Mouse (Mus musculus) E14TG2a.4 (cell line): ENCODE measurements around the gene Glis3.

Experiments used
- H3K27me3 ChIP-seq: 2 replicates; pipeline ENCODE4 v1.6.1; 2014; ENCODE audit warnings: low read length, control low read depth; ENCODE audit not compliant: insufficient read depth
- H3K36me3 ChIP-seq: 2 replicates; pipeline ENCODE4 v1.6.1; 2014; ENCODE audit warnings: low read length, control low read depth; ENCODE audit not compliant: insufficient read depth
- H3K4me1 ChIP-seq: replicated peaks from 2 replicates; pipeline ENCODE4 v1.6.1; 2014; ENCODE audit warnings: low read depth, low read length, control low read depth
- H3K4me3 ChIP-seq: replicated peaks from 2 replicates; pipeline ENCODE4 v1.5.1; 2014; ENCODE audit warnings: mild to moderate bottlenecking, low read length
- H3K9me3 ChIP-seq: 2 replicates; pipeline ENCODE4 v1.6.1; 2014; ENCODE audit warnings: low read length, control low read depth
- CTCF ChIP-seq: conservative IDR thresholded peaks from 2 replicates; pipeline ENCODE4 v1.5.1; 2014; ENCODE audit warnings: low read length
- NANOG ChIP-seq: IDR thresholded peaks from 2 replicates; pipeline ENCODE4 v1.6.1; 2014; ENCODE audit warnings: borderline replicate concordance, low read length, mixed read lengths
- POU5F1 ChIP-seq: IDR thresholded peaks from 2 replicates; pipeline ENCODE4 v1.6.1; 2014; ENCODE audit warnings: low read length, borderline replicate concordance

Glis3 gene

GRCm38 (mm10) chr19:28258480-28258879 lies 421.4 kb downstream of the Glis3 start:
- Histone ChIP-seq H3K4me3 (no peak overlapping the region), H3K9me3 (no peaks in the 10 kb centered on the region), H3K36me3 (no peaks in the 10 kb centered on the region), H3K4me1 (0 out of 2 replicates have a peak, but pooled peaks cover 5% of the 10 kb centered on the region), H3K27me3 (0 out of 2 replicates have a peak, but pooled peaks cover 4% of the 10 kb centered on the region)
- TF ChIP-seq POU5F1 (no peak), CTCF (no peak), NANOG (no peak)

- no peaks in the 10 kb centered on the region for H3K9me3 ChIP-seq
- H3K4me1 ChIP-seq = no peaks in the 10 kb centered on the region
- no peak overlapping the region for H3K4me3 ChIP-seq
- H3K27me3 ChIP-seq = no peaks in the 10 kb centered on the region
- H3K36me3 ChIP-seq = no peaks in the 10 kb centered on the region
- TF ChIP-seq POU5F1 (no peak), NANOG (no peak), CTCF (no peak)
Observed at GRCm38 (mm10) chr19:28247345-28247744, 432.5 kb downstream of the Glis3 start.

- TF ChIP-seq CTCF (no peak), NANOG (no peak), POU5F1 (no peak)
- no peaks in the 10 kb centered on the region for H3K4me1 ChIP-seq
- H3K36me3 ChIP-seq = no peaks in the 10 kb centered on the region
- no peaks in the 10 kb centered on the region for H3K27me3 ChIP-seq
- H3K9me3 ChIP-seq = no peaks in the 10 kb centered on the region
- no peak overlapping the region for H3K4me3 ChIP-seq
Observed at GRCm38 (mm10) chr19:28246186-28246585, 433.7 kb downstream of the Glis3 start.

- TF ChIP-seq POU5F1 (no peak), CTCF (no peak), NANOG (no peak)
- no peaks in the 10 kb centered on the region; the same call in 1 of the 2 replicates for H3K27me3 ChIP-seq
Observed at GRCm38 (mm10) chr19:28238073-28238472, 441.8 kb downstream of the Glis3 start.

GRCm38 (mm10) chr19:28237621-28238020 lies 442.3 kb downstream of the Glis3 start:
- H3K9me3 ChIP-seq = no peaks in the 10 kb centered on the region
- no peaks in the 10 kb centered on the region for H3K36me3 ChIP-seq
- H3K4me1 ChIP-seq = no peaks in the 10 kb centered on the region; the same call in 1 of the 2 replicates
- no peaks in the 10 kb centered on the region; the same call in 1 of the 2 replicates for H3K27me3 ChIP-seq
- no peak for TF ChIP-seq NANOG
- H3K4me3 ChIP-seq = no peak overlapping the region

More at GRCm38 (mm10) chr19:28238073-28238472, 441.8 kb downstream of the Glis3 start:
- Histone ChIP-seq H3K4me1 (no peaks in the 10 kb centered on the region; the same call in 1 of the 2 replicates), H3K4me3 (no peak overlapping the region), H3K9me3 (no peaks in the 10 kb centered on the region), H3K36me3 (no peaks in the 10 kb centered on the region)

DNA sequence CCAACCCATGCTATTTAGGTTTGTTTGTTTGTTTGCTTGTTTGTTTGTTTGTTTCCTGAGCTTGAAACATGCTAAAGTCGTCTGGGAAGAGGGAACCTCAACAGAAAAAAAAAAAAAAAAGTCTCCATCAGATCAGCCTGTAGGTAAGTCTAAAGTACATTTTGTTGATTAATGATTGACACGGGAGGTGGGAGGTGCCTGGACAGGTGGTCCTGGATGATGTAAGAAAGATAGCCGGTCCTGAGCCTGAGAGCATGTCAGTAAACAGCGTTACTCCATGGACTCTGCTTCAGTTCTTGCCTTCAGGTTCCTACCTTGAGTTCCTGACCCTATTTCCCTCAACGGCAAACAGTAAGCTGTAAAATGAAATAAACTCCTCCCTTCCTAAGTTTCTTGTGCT lies 444.3 kb downstream of the Glis3 start:
- no peaks in the 10 kb centered on the region; the same call in 1 of the 2 replicates for H3K27me3 ChIP-seq
- no peaks in the 10 kb centered on the region; the same call in 1 of the 2 replicates for H3K4me1 ChIP-seq
- H3K36me3 ChIP-seq = no peaks in the 10 kb centered on the region
- no peaks in the 10 kb centered on the region for H3K9me3 ChIP-seq
- no peak overlapping the region for H3K4me3 ChIP-seq
- TF ChIP-seq CTCF (no peak), POU5F1 (no peak)

GRCm38 (mm10) chr19:28235096-28235495 lies 444.8 kb downstream of the Glis3 start:
- H3K36me3 ChIP-seq = no peaks in the 10 kb centered on the region
- TF ChIP-seq POU5F1 (no peak), CTCF (no peak), NANOG (no peak)
- H3K9me3 ChIP-seq = no peaks in the 10 kb centered on the region
- no peak overlapping the region for H3K4me3 ChIP-seq
- no peaks in the 10 kb centered on the region; the same call in 1 of the 2 replicates for H3K4me1 ChIP-seq
- H3K27me3 ChIP-seq = no peaks in the 10 kb centered on the region; the same call in 1 of the 2 replicates

DNA sequence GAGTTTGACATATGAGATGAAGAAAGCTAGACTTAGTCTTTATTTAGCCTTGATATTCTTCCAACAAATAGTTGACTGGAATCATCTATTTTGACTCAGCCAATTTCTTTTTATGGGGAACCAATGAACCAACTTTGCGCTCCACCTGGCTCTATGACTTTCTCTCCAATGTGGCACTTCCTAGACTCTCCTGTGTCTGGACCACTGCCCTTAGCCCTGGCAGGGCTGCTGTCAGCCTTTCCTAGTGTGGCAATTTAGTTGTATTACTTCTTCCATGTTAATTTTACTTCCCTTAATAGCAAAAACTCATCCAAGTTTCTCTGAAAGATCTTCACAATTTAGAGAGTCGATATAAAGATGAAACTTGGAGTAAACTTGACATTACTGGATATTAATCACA lies 445.2 kb downstream of the Glis3 start:
- H3K9me3 ChIP-seq = no peaks in the 10 kb centered on the region
- H3K4me1 ChIP-seq = no peaks in the 10 kb centered on the region; the same call in 1 of the 2 replicates
- H3K27me3 ChIP-seq = no peaks in the 10 kb centered on the region; the same call in 1 of the 2 replicates
- no peaks in the 10 kb centered on the region for H3K36me3 ChIP-seq
- H3K4me3 ChIP-seq = no peak overlapping the region
- no peak for TF ChIP-seq CTCF
- TF ChIP-seq NANOG = no peak
- TF ChIP-seq POU5F1 = no peak

DNA sequence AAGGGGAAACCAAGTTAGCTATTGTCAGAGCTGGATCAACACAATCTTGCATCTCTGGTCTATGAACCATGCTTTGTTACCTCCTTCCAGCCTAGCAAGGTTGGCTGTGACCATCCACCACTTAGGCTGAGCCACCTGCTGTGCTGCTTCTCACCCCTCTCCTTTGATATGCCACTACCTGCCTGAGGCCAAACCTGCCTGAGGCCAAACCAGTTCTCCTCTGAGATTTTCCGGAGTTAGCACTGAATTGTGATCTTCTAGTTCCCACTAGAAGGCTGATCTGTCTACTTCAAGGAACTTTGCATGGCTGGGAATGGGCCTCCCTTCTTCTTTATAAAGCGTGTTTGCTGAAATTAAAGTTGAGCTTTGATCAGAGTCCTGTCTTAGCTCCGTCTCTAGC lies 448.4 kb downstream of the Glis3 start:
- H3K36me3 ChIP-seq = no peaks in the 10 kb centered on the region
- no peak overlapping the region for H3K4me3 ChIP-seq
- no peaks in the 10 kb centered on the region; the same call in 1 of the 2 replicates for H3K27me3 ChIP-seq
- H3K4me1 ChIP-seq = no peaks in the 10 kb centered on the region; the same call in 1 of the 2 replicates
- TF ChIP-seq CTCF = no peak
- TF ChIP-seq NANOG = no peak
- TF ChIP-seq POU5F1 = no peak
- H3K9me3 ChIP-seq = no peaks in the 10 kb centered on the region

DNA sequence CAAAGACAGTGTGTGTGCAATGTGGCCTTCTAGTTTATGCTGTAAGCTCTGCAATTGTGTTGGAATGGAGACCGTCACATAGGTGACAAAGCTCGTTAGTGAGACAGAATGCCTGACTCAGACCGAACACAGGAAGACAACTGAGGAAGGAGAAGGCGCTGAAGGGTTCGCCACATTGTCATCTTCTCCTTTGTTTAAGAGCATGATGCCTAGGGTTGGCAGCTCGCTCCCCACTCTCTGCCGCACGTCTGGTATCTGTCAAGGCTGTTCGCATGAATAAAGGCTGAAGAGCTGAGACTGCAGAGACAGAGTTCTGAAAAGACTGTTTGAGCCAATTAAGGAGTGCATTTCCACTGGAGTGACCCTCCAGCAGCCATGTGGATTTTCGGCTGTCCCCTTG lies 452.4 kb downstream of the Glis3 start:
- TF ChIP-seq POU5F1 (no peak), CTCF (no peak), NANOG (no peak)
- H3K4me3 ChIP-seq = no peak overlapping the region

More for the DNA sequence above, 452.4 kb downstream of the Glis3 start:
- Histone ChIP-seq H3K9me3 (no peaks in the 10 kb centered on the region), H3K36me3 (no peaks in the 10 kb centered on the region), H3K4me1 (no peaks in the 10 kb centered on the region), H3K27me3 (no peaks in the 10 kb centered on the region)
